Mouse (Mus musculus) T-helper 1 cell (primary cell): ENCODE results near the gene Egflam.

Source experiments
- in situ Hi-C: fragments of 300-600 bp; cut with MboI, MseI; formaldehyde crosslinking; loops from one replicate; pipeline ENCODE4 v1.15.1; 2025; ENCODE audit warnings: high pct_unique_total_duplicates

Gene Egflam

GRCm38 (mm10) chr15:7187682-7188081 is 210.5 kb downstream of the Egflam start:
- in situ Hi-C loops, result no loop called here

GRCm38 (mm10) chr15:7180576-7180975 is 217.6 kb downstream of the Egflam start:
- in situ Hi-C loops, result no loop called here

DNA sequence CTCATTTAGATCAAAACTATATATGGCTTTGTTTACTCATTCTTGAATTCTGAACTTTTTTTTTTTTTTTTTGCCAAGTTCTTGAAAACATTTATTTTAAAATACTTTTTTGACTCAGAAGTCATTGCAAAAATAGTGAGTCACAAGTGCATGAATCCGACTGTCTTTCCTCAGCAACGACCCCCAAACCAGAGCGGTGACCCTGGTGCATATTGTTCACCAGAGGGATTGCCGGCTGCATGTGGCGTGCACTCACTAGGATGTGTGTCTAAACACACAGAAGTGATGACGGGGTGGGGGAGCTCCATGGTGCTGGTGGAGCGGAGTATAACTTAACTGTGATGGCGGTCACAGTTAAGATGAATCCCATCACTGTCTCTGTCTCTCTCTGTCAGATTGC is 224.4 kb downstream of the Egflam start:
- in situ Hi-C loops, result no loop called here

- in situ Hi-C loops, result no loop called here
Measured at GRCm38 (mm10) chr15:7173346-7173745, 224.8 kb downstream of the Egflam start.

GRCm38 (mm10) chr15:7172875-7173274 is 225.3 kb downstream of the Egflam start:
- in situ Hi-C loops, result no loop called here

DNA sequence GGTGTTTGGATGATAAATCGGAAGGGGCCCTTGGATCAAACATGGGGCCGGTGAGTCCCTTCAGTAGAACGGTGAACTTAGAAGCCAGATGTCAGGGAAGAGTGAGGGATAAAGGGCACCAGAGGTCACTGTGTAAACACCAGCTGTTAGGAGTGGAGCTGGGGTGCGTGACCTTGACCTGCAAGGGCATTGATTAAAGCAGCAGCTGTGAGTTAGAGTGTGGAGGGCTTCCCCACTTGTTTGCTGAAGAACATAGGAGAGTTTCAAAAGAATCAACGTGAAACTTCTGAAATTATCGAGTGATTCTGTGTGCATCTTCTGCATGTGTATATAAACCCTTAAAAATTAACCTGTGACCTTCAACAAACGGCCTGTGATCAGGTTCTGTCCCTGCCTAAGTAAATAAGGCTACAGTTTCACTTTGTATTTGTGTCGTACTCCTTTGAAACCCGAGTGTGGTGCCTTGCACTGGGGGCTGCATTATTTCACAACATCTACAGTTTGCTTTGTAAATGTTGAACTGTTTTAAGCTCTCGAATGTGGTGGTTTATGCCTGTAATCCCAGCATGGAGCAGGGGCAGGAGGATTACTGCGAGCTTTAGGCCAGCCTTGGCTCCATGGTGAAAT is 230.2 kb downstream of the Egflam start:
- in situ Hi-C loops, result no loop called here

DNA sequence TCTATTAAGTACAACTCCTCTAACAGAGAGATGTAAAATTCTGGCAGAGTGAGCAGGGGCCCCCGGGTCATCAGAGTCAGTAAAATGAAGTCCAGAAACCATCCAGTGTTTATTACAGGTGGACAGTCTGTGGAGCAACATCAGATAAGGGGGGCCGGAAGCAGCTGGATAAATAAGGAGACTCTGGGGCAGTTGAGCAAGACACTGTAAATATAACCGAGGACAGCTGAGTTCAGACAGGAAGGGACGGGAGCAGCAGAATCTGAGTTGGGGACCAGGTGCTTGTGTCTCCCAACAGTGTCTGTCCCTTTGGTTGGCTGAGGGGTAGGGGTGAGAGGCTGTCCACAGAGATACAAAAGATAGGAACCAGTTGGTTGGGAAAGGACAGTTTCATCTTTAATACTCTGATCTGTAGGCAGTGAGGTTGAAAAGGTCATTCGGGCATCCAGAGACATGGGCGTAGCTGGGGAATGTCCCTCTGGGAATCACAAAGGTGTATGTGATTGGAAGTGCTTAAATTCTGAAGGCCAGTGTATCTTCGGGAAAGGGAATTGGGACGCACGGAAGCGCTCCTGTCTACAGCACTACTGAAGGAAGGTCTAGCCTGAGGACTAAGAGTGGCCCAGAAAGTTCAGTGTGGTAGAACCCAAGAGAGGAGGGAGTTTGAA is 230.8 kb downstream of the Egflam start:
- in situ Hi-C loops, result no loop called here

DNA sequence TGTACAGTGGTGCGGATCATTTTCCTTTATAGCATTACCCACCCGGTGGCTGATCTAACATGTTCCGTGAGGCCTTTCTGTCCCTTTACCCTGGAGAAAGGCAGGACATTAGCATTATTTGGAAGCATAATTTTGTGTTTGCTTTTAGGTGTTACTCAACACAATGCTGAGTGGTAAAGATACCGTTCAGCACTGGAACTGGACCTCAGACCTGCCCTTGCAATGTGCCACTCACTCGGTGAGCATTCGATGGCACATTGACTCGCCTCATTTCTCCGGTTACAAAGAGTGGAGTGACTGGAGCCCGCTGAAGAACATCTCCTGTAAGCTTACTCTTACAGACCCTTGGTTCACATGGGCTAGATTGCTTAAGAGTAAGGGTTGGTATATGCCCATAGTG is 231.5 kb downstream of the Egflam start:
- in situ Hi-C loops, result no loop called here

GRCm38 (mm10) chr15:7163851-7164250 is 234.3 kb downstream of the Egflam start:
- in situ Hi-C loops, result no loop called here

GRCm38 (mm10) chr15:7160321-7160720 is 237.9 kb downstream of the Egflam start:
- in situ Hi-C loops, result no loop called here

- in situ Hi-C loops, result no loop called here
Measured at GRCm38 (mm10) chr15:7159869-7160268, 238.3 kb downstream of the Egflam start.

DNA sequence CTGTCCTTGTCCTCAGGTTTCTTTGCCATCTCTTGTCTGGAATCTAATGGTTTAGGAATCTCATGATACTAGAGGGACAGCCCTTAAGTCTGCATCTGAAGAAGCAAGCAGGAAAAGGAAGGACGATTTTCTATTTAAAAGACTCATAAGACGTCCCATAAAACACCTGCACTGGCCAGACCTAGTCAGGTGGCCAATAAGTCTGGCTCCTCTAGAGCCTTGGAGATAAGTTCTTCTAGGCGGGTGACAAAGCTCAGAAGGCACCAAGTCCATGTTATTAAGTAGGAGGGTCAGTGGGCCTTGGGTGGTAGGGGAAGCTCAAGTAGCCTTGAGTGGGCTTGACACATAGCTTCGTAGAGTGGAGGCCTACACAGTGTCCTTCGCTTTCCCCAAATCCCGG is 240.5 kb downstream of the Egflam start:
- in situ Hi-C loops, result no loop called here
